Mouse (Mus musculus): ENCODE measurements at regions not wholly inside any gene's neighbourhood (a gene's known extent, or its start where the extent isn't known, plus 50 kb on each side); places are given as distances from the start of the nearest gene placed in this dataset.

- TF ChIP-seq GATA1 (IDR thresholded peaks at IDR 0.05; ENCODE audit: borderline replicate concordance, low read length) (no peak), FLI1 (IDR thresholded peaks at IDR 0.05; ENCODE audit: low read length) (no peak)
Measured at GRCm38 (mm10) chr13:84760978-84761377, 428.2 kb upstream of the Ccnh start.

Measured in megakaryocyte, embryonic 14.5 days (primary cell).